Mouse (Mus musculus): Measurements from ENCODE around the gene Nceh1.

DNA sequence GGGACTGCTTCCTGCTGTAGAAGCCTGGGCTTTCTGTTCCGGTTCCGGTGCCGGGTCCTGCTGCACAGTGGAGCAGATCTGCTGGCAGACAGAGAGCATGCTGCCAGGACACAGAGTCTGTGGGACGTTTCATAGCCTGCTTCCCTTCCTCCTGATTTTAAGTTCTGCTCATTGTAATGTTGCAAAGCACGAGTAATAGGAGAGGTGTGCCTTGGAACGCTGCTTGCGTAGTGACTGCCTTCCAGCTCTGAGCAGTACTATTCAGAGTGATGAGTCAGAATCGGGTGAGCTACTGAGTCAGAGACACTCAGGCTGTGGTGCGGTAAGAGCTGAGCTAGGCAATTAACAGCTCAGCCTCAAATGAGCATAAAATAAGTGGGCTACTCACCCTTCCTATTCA is 26.9 kb downstream of the Nceh1 start:
- TF ChIP-seq CTCF (IDR thresholded peaks at IDR 0.05; ENCODE audit: insufficient read depth, low read length) (no peak), POLR2A (IDR thresholded peaks at IDR 0.05; ENCODE audit: borderline replicate concordance, extremely low read depth, low read depth, low read length) (no peak)

All from lung, adult 2 months (tissue).